Mouse (Mus musculus): ENCODE results near the gene Pin1.
"Not testable (repeated sequence)": the region's sequence is repeated elsewhere in the genome, so short reads cannot be mapped to it uniquely, and the experiment has no call there.

The Pin1 gene

GRCm38 (mm10) chr9:20651602-20652259 is at the start of gene Pin1:
Pin1 (plus strand) TSS chr9:20652095.
- peak; percentile 96 to 97 for DNase-seq

DNA sequence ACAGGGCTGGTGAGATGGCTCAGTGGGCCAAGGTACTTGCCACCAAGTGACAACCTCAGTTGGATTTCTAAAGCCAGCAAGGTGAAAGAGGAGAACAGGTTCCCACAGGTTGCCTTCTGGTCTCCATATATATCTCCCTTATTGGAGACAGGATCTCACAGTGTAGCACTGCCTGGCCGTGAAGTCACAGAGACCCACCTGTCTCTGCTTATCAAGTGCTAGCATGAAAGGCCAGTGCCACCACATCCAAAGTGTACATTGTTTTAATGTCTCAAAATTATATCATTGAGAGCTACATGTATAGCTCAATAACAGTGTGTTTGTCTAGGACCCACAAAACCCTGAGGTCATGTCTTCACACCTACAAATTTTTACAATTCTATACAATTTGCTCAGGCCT is 45.6 kb upstream of the Pin1 start:
- DNase-seq, result no peak

DNA sequence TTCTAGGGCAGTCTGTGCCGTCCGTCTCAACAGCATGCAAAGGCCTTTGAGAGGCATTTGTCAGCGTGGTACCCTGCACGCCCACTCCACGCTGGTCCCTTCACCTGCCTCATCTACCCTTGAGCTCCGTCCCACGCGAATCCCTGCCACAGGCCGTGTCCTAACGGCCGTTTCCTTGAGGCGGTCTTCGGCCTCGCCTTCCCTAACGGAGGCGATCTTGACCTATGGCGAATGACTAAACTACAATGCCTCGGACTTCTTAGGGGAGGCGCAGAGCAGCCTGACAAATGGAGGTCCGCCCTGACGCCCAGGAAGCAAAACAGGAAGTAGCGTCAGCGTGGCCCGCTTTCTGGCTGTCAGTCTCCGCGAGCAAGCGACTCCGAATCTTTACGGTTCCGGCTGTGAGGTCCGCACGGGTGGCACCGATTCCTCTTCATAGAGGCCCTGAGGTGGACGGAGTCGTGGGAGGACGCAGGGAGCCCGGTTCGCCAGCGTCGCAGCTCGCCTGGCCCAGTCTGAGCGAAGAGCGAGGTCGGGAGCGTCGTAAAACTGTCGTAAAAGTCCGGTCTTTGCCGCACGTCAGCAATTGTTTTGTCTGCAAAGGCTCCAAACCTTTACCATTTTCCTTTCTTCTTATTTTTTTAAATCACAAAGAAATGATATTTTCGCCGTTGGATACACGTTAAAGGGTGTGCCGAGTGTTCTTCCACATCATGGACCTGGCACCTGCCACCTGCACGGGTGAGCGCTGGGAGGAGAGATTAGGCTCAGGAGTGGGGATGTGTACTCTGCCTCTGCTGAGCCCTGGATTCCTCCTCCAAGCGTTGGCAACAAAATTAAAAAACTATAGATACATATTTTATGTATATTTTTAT is 44.6 kb upstream of the Pin1 start:
- DNase-seq, result peak; percentile 80 to 90

DNA sequence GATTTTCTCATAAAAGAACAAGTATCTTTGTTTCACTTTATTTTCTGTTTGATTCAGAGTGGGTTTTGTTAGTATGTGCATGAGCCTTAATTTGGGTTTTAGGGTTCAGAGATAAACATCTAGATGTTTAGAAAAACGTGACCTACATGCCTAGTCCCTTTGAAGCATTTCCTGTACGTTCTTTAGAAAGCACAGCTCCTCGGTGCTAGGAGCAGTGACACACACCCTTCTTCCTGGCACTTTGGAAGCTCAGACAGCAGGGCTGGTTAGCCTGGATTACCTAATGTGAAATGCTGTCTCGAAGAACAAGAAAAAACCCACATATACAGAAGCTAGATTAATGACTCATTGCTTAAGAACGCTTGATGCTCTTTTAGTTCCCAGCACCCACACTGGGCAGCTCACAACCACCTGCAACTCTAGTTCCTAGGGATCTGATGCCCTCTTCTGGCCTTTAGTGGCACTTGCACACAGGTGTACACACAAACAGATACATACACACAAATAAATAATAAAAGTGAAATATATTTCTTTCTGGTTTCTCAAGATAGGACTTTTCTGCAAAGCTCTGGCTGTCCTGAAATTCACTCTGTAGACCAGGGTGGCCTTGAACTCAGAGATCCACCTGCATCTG is 41.9 kb upstream of the Pin1 start:
- DNase-seq, result no peak

DNA sequence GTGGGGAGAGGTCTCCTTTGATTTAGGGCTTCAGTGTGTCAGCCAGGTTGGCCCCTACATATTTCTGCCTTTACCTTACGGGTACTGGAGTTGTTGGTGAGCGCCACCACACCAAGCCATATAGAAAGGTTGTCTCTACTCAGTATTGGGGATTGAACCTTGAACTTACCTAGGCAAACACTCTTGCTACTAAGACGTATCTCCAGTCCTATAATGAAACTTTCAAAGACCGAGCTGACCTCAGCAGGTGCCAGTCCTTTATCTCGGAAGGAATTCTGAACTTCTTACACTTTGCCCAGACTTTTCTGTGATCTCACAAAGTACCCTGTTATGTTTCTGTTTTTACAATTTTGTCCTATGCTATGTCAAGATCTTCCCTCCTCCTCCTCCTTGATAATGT is 39.9 kb upstream of the Pin1 start:
- no peak for DNase-seq

DNA sequence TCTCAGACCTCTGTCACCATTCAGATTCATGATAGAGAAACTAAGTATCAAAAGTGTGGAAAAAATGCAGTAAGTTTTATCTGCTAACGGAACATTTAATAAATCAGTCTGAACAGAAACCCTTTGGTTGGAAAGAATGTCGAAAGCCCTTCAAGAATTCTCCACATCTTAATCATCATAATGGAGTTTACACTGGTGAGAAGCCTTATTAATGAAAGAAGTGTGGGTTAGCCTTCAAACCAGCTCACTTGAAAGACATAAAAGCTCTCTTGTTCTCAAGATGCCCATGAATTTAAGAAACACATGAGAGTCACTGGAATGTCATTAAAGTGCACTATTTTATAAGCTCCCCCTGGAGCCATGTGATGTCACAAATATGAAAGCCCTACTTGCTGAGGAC is 35.2 kb upstream of the Pin1 start:
- DNase-seq, result no peak

DNA sequence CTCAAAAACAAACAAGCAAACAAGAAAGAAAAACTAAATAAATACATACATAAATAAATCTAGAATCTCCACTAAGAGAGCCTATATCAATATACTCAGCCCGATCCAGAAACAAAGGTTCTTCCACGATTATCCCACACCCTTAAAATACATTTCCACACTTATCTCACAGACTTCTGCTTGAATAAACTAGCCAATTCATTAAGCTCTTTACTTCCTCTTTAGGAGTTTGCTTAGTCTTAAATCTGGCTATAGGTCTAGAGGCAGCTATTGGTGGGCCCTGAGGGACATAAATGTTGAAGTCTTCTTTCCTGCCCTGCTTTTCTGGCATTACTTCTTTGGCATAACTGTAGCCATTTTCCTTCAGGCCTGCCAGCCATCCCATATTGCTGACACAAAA is 20.6 kb upstream of the Pin1 start:
- no peak for DNase-seq

DNA sequence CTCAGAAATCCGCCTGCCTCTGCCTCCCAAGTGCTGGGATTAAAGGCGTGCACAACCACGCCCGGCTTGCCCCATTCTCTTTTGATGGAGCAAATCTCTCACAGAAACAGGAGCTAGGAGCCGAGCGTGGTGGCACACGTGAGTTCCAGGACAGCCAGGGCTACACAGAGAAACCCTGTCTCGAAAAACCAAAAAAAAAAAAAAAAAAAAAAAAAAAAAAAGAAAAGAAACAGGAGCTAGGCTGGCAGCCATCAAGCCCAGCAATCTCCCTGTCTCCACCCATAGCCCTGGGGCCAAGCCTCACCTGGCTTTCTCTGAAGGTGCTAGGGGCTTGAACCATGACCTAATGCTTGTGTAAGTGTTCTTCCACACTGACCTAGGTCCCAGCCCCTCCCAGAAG is 16.2 kb upstream of the Pin1 start:
- DNase-seq, result not testable (repeated sequence)

GRCm38 (mm10) chr9:20636256-20636655 is 15.6 kb upstream of the Pin1 start:
- DNase-seq, result no peak

GRCm38 (mm10) chr9:20636790-20637189 is 15.1 kb upstream of the Pin1 start:
- DNase-seq, result no peak

GRCm38 (mm10) chr9:20638552-20638951 is 13.3 kb upstream of the Pin1 start:
- no peak for DNase-seq

DNA sequence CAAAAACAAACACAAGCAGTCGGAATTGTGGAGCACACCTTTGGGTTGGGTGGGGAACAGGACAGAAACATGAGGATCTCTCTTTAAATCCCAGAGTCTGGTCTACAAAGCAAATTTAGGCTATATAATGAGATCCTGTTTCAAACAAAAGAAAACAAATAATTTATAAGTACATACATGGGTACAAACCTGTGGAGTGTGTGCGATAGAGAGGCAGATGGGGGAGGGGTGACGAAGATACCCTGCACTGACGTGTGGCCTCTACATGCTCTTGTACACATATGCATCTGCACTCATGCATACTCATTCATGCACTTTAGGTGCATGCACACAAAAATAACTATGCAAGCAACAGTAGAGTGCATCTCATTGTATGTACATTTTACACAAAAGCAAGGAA is 12.4 kb upstream of the Pin1 start:
- DNase-seq, result no peak

- no peak for DNase-seq
Measured at GRCm38 (mm10) chr9:20641501-20641900, 10.4 kb upstream of the Pin1 start.

GRCm38 (mm10) chr9:20642101-20642895 is 9.6 kb upstream of the Pin1 start, which contains the start of gene Ubl5:
Ubl5 (plus strand) TSS chr9:20642878.
- peak in 1 of 2 experiments; percentile 35 for DNase-seq

DNA sequence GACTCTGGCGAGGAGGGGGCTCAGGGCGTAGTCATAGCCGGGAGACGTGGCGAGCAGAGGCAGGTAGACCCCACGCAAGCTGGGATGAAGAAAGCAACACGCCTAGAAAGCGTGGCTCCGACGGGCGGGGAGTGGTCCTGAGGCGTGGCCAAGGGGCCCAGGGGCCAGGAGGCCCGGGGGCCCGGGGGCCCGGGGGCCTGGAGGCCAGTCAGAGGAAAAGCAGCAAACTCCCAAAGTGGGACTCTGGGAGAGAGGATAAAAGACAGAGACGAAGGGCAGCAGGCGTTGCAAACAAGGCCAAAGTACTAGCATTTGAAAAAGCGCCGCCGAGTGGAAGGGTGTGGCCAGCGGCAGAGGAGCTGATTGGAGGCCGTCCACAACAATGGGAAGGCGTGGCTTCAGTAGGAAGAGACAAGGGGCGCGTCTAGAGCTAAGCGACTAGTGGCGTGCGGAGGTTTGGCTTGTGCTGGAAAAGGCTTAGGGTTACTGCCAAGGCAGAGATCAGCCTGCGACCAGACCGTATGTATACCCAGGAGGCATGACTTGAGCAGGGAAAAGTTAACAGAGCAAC is 8.9 kb upstream of the Pin1 start:
- DNase-seq, result peak; percentile 42 to 43

GRCm38 (mm10) chr9:20643781-20644180 is 8.1 kb upstream of the Pin1 start:
- no peak for DNase-seq

- peak; percentile 70 to 76 for DNase-seq
Measured at GRCm38 (mm10) chr9:20644360-20645081, 7.4 kb upstream of the Pin1 start, which contains the start of gene Fbxl12. Fbxl12 (minus strand) TSS chr9:20644767.

DNA sequence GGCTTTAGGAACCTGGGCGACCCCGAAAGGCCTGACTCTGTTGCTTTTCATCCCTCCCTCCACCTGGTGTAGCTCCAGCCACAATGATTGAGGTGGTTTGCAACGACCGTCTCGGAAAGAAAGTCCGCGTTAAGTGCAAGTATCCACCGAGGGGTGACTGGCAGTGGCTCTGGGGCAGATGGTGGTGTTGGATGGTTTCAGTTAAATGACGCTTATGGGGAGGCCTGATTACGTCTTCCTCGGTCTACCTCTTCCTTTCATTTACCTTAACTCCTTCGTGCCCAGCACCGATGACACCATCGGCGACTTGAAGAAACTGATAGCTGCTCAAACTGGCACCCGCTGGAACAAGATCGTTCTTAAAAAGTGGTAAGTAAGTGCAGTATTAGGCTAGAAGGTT is 6.8 kb upstream of the Pin1 start:
- DNase-seq, result no peak

DNA sequence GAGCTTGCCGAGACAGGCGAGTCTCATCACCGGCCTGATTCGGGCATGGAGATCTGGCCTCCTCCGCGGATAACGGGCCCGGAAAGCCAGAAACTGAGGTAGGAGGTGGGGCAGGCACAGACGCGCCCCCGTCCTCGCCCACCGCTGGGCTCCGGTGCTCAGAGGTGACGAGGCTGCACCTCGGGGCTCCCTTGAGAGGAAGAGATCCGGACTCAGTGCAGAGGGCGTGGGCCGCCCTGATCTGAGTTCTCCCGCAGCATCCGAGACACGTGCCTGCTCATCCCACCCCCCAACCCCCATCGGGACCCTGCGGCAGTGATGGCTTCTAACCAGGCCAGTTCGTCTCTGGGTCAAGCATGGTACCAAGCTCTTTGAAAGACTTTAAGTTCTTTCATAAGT is 364 bp downstream of the Pin1 start:
- no peak for DNase-seq

DNA sequence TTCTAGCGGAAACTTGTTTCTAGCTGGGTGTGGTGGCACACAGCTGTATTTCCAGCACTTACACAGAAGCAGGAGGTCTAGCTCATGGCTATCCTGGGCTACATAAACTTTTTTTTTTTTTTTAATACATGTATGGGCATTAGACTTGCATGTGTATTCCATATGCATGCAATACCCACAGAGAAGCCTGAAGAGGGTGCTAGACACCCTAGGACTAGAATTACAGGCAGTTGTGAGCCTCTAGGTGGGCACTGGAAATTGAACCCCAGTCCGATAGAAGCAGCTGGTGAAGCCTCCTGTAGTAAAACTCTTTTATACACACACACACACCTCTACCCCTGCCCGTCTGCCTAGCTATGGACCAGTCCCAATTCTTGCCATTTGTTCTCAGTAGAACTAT is 2.0 kb downstream of the Pin1 start:
- no peak for DNase-seq

- no peak for DNase-seq
Measured at GRCm38 (mm10) chr9:20657546-20657945, 5.7 kb downstream of the Pin1 start.

- peak; percentile 62 to 68 for DNase-seq
Measured at GRCm38 (mm10) chr9:20662325-20662724, 10.4 kb downstream of the Pin1 start.
